Mouse (Mus musculus): ENCODE measurements around the gene Ptges2. TPM values are rescaled to one million over a fixed set of nuclear protein-coding genes. Genes with fewer than 3 reads are reported as not detected.
A peak's percentile ranks its signal among the peaks of the same experiment; 100 is the strongest.
"Not testable (repeated sequence)": the region's sequence is repeated elsewhere in the genome, so short reads cannot be mapped to it uniquely, and the experiment has no call there.

Gene Ptges2
- polyA plus RNA-seq, 1 experiment from 2014 or later: 21.8 TPM

- Histone ChIP-seq H3K36me3 (ENCODE audit: insufficient read depth, low read length) (no peaks in the 10 kb centered on the region), H3K4me1 (ENCODE audit: insufficient read depth, low read depth, low read length) (no peaks in the 10 kb centered on the region), H3K9me3 (ENCODE audit: low read length) (no peaks in the 10 kb centered on the region), H3K4me2 (replicated peaks; ENCODE audit: low read depth, low read length) (no peak overlapping the region), H3K27me3 (replicated peaks; ENCODE audit: insufficient read depth, low read length) (no peaks in the 10 kb centered on the region), H3K9ac (replicated peaks; ENCODE audit: low read depth) (no peak overlapping the region), H3K4me3 (ENCODE audit: low read depth, low read length) (no peak overlapping the region), H3K27ac (ENCODE audit: low read length) (no peak overlapping the region)
- 58% methylated on average over 10 of the region's 10 CpGs for WGBS
- DNase-seq (ENCODE audit: low spot score) (no peak), ATAC-seq (no peak)
- TF ChIP-seq EP300 (IDR thresholded peaks at IDR 0.05) (no peak), CTCF (IDR thresholded peaks at IDR 0.05) (no peak)
Observed at GRCm38 (mm10) chr2:32358381-32358780, 37.3 kb upstream of the Ptges2 start.

DNA sequence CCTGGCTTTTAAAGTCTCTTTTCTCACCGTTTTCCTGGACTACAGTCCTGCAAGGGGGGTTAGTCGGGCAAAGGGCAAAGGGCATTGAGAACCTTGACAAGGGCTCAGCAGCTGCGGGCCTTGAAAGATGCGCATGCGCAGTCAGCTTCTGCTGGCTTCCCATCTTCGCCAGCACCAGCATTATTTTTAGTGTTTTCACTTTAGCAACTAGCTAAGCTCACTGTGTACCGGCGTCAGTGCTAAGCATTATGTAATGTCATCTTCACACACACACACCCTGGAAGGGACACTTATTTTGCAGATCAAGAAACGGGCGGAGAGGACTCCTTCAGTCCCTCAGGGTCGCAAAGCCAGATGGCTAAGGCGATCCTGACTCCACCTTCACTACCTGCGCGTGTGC lies 35.0 kb upstream of the Ptges2 start:
- Histone ChIP-seq H3K4me1 (ENCODE audit: insufficient read depth, low read depth, low read length) (peaks cover 6% of the 10 kb centered on the region), H3K4me3 (ENCODE audit: low read depth, low read length) (peak overlapping the region; percentile 39), H3K36me3 (ENCODE audit: insufficient read depth, low read length) (no peaks in the 10 kb centered on the region; the same call in 1 of the 2 replicates), H3K9ac (replicated peaks; ENCODE audit: low read depth) (no peak overlapping the region), H3K9me3 (ENCODE audit: low read length) (no peaks in the 10 kb centered on the region), H3K4me2 (replicated peaks; ENCODE audit: low read depth, low read length) (peak overlapping the region; percentile 74), H3K27me3 (replicated peaks; ENCODE audit: insufficient read depth, low read length) (no peaks in the 10 kb centered on the region), H3K27ac (ENCODE audit: low read length) (no peak overlapping the region)
- ATAC-seq (0 out of 2 replicates have a peak, but pooled peaks have one; percentile 0), DNase-seq (ENCODE audit: low spot score) (peak; percentile 86)
- TF ChIP-seq EP300 (IDR thresholded peaks at IDR 0.05) (0 out of 2 replicates have a peak, but pooled peaks have one; percentile 4), CTCF (IDR thresholded peaks at IDR 0.05) (no peak)
- 5% methylated on average over 14 of the region's 14 CpGs for WGBS

GRCm38 (mm10) chr2:32361437-32361836 lies 34.3 kb upstream of the Ptges2 start:
- Histone ChIP-seq H3K4me2 (replicated peaks; ENCODE audit: low read depth, low read length) (peak overlapping the region; percentile 74), H3K9ac (replicated peaks; ENCODE audit: low read depth) (no peak overlapping the region), H3K4me1 (ENCODE audit: insufficient read depth, low read depth, low read length) (peaks cover 6% of the 10 kb centered on the region), H3K9me3 (ENCODE audit: low read length) (no peaks in the 10 kb centered on the region), H3K27ac (ENCODE audit: low read length) (no peak overlapping the region), H3K27me3 (replicated peaks; ENCODE audit: insufficient read depth, low read length) (no peaks in the 10 kb centered on the region), H3K4me3 (ENCODE audit: low read depth, low read length) (peak overlapping the region; percentile 39), H3K36me3 (ENCODE audit: insufficient read depth, low read length) (no peaks in the 10 kb centered on the region; the same call in 1 of the 2 replicates)
- WGBS: 3% methylated on average over 24 of the region's 24 CpGs
- no peak for TF ChIP-seq EP300 (IDR thresholded peaks at IDR 0.05)
- peak; percentile 76 for TF ChIP-seq CTCF (IDR thresholded peaks at IDR 0.05)
- peak; percentile 54 for ATAC-seq
- peak; percentile 77 for DNase-seq (ENCODE audit: low spot score)

DNA sequence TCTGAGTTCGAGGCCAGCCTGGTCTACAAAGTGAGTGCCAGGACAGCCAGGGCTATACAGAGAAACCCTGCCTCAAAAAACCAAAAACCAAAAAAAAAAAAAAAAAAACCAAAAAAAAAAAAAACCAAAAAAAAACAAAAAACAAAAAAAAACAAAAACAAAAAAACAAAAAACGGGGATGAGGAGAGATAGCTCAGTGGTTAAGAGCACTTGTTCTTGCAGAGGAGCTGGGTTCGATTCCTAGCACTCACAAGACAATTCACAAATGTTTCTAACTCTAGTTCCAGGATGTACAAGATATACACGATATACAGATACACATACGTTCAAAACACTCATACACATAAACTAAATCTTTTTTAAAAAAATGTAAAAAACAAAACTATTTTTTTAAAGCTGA lies 33.4 kb upstream of the Ptges2 start:
- WGBS: 30% methylated on average over 5 of the region's 5 CpGs
- not testable (repeated sequence) for ATAC-seq
- DNase-seq (ENCODE audit: low spot score): peak; percentile 12

GRCm38 (mm10) chr2:32362817-32363340 lies 32.8 kb upstream of the Ptges2 start:
- Histone ChIP-seq H3K27me3 (replicated peaks; ENCODE audit: insufficient read depth, low read length) (no peaks in the 10 kb centered on the region), H3K9me3 (ENCODE audit: low read length) (no peaks in the 10 kb centered on the region), H3K4me3 (ENCODE audit: low read depth, low read length) (peak overlapping the region; percentile 76), H3K4me2 (replicated peaks; ENCODE audit: low read depth, low read length) (peak overlapping the region; percentile 77), H3K4me1 (ENCODE audit: insufficient read depth, low read depth, low read length) (peaks cover 6% of the 10 kb centered on the region), H3K9ac (replicated peaks; ENCODE audit: low read depth) (peak overlapping the region; percentile 69), H3K27ac (ENCODE audit: low read length) (peak overlapping the region; percentile 93), H3K36me3 (ENCODE audit: insufficient read depth, low read length) (peaks cover 10% of the 10 kb centered on the region; the same call in 1 of the 2 replicates)
- ATAC-seq: peak; percentile 93
- TF ChIP-seq EP300 (IDR thresholded peaks at IDR 0.05) (no peak), CTCF (IDR thresholded peaks at IDR 0.05) (peak; percentile 93)
- DNase-seq (ENCODE audit: low spot score): peak; percentile 95
- under 1% methylated on average over 51 of the region's 53 CpGs for WGBS

More for the DNA sequence above, 33.4 kb upstream of the Ptges2 start:
- peak overlapping the region; percentile 69 for H3K9ac ChIP-seq (replicated peaks; ENCODE audit: low read depth)
- H3K27me3 ChIP-seq (replicated peaks; ENCODE audit: insufficient read depth, low read length); H3K36me3 ChIP-seq (ENCODE audit: insufficient read depth, low read length); H3K9me3 ChIP-seq (ENCODE audit: low read length); H3K4me1 ChIP-seq (ENCODE audit: insufficient read depth, low read depth, low read length): not testable (repeated sequence)
- peak overlapping the region; percentile 76 for H3K4me3 ChIP-seq (ENCODE audit: low read depth, low read length)
- H3K4me2 ChIP-seq (replicated peaks; ENCODE audit: low read depth, low read length): peak overlapping the region; percentile 77
- H3K27ac ChIP-seq (ENCODE audit: low read length): peak overlapping the region; percentile 93

GRCm38 (mm10) chr2:32363376-32364106 lies 32.2 kb upstream of the Ptges2 start:
- Histone ChIP-seq H3K27ac (ENCODE audit: low read length) (peak overlapping the region; percentile 93), H3K9ac (replicated peaks; ENCODE audit: low read depth) (peak overlapping the region; percentile 69), H3K4me3 (ENCODE audit: low read depth, low read length) (peak overlapping the region; percentile 76), H3K9me3 (ENCODE audit: low read length) (no peaks in the 10 kb centered on the region), H3K4me2 (replicated peaks; ENCODE audit: low read depth, low read length) (peak overlapping the region; percentile 77), H3K4me1 (ENCODE audit: insufficient read depth, low read depth, low read length) (peaks cover 6% of the 10 kb centered on the region), H3K27me3 (replicated peaks; ENCODE audit: insufficient read depth, low read length) (no peaks in the 10 kb centered on the region), H3K36me3 (ENCODE audit: insufficient read depth, low read length) (peaks cover 14% of the 10 kb centered on the region; the same call in 1 of the 2 replicates)
- 8% methylated on average over 18 of the region's 19 CpGs for WGBS
- DNase-seq (ENCODE audit: low spot score) (peak; percentile 85), ATAC-seq (peak; percentile 68)
- no peak for TF ChIP-seq EP300 (IDR thresholded peaks at IDR 0.05)
- no peak for TF ChIP-seq CTCF (IDR thresholded peaks at IDR 0.05)

Data from lung, postnatal 0 days (tissue).